In genomic region chr4:137379713-137380255, GRCm38 (mm10) we compare ENCODE assay signal across 28 mouse cellular contexts. TPM values are rescaled to one million over a fixed set of nuclear protein-coding genes. Genes with fewer than 3 reads are reported as not detected.
"Had no signal": no experiment of that assay in that cellular context is flagged by ENCODE, and none has a peak within 500 bp of the region (broad histone marks: within the 10 kb centered on the region; RNA-seq: fewer than 3 reads in every experiment).

No protein-coding gene starts in this region.

- H3K4me3 ChIP-seq: kidney, embryonic 15.5 days; limb, embryonic 10.5 days; limb, embryonic 13.5 days; liver, embryonic 12.5 days; liver, embryonic 15.5 days; lung, embryonic 15.5 days; megakaryocyte, embryonic 14.5 days; midbrain, embryonic 10.5 days; neural tube, embryonic 12.5 days; neural tube, embryonic 15.5 days; stomach, embryonic 15.5 days had no signal

- H3K9ac ChIP-seq: kidney, embryonic 15.5 days; limb, embryonic 13.5 days; liver, embryonic 12.5 days; liver, embryonic 15.5 days; lung, embryonic 15.5 days; neural tube, embryonic 12.5 days; neural tube, embryonic 15.5 days; stomach, embryonic 15.5 days had no signal

- H3K27ac ChIP-seq: kidney, embryonic 15.5 days; limb, embryonic 10.5 days; limb, embryonic 13.5 days; lung, embryonic 15.5 days; midbrain, embryonic 10.5 days; neural tube, embryonic 12.5 days; neural tube, embryonic 15.5 days; stomach, embryonic 15.5 days had no signal

- H3K4me1 ChIP-seq: neural tube, embryonic 12.5 days had no signal

- H3K4me2 ChIP-seq: kidney, embryonic 15.5 days; limb, embryonic 13.5 days; liver, embryonic 15.5 days; lung, embryonic 15.5 days; neural tube, embryonic 12.5 days; neural tube, embryonic 15.5 days had no signal

- H3K9me3 ChIP-seq: kidney, embryonic 15.5 days; limb, embryonic 10.5 days; limb, embryonic 13.5 days; liver, embryonic 12.5 days; liver, embryonic 15.5 days; lung, embryonic 15.5 days; megakaryocyte, embryonic 14.5 days; midbrain, embryonic 10.5 days; neural tube, embryonic 12.5 days; neural tube, embryonic 15.5 days; stomach, embryonic 15.5 days had no signal

- H3K27me3 ChIP-seq: kidney, embryonic 15.5 days; limb, embryonic 13.5 days; liver, embryonic 12.5 days; liver, embryonic 15.5 days; lung, embryonic 15.5 days; megakaryocyte, embryonic 14.5 days; neural tube, embryonic 12.5 days; neural tube, embryonic 15.5 days; stomach, embryonic 15.5 days had no signal

- DNase-seq: kidney, postnatal 10 days; kidney, postnatal 36 days; layer of hippocampus, postnatal 36 days; liver; lung, adult 18-20 months; lung, postnatal 10 days; lung, postnatal 36 days; midbrain, embryonic 14.5 days; right cerebral cortex, adult 18-20 months; right cerebral cortex, postnatal 14 days; right cerebral cortex, postnatal 4 days; spleen, adult 18-20 months; thymus, postnatal 36 days had no signal

- H3K36me3 ChIP-seq: kidney, embryonic 15.5 days; limb, embryonic 10.5 days; limb, embryonic 13.5 days; liver, embryonic 12.5 days; liver, embryonic 15.5 days; lung, embryonic 15.5 days; midbrain, embryonic 10.5 days; neural tube, embryonic 12.5 days; neural tube, embryonic 15.5 days; stomach, embryonic 15.5 days had no signal

- ATAC-seq: liver, embryonic 12.5 days had no signal

RNA-seq across cellular contexts. Expression of gene Cela3a, which starts 29.8 kb away (rescaled TPM):
- total RNA-seq: layer of hippocampus, adult 8-10 months; layer of hippocampus, postnatal 10 days; layer of hippocampus, postnatal 36 days; left cerebral cortex, postnatal 25 days had no signal
- polyA plus RNA-seq: kidney, embryonic 15.5 days; limb, embryonic 10.5 days; limb, embryonic 13.5 days; liver, embryonic 12.5 days; liver, embryonic 15.5 days; lung, embryonic 15.5 days; midbrain, embryonic 10.5 days; midbrain, embryonic 14.5 days; neural tube, embryonic 12.5 days; neural tube, embryonic 15.5 days; urinary bladder, adult 2 months had no signal

RNA-seq across cellular contexts. Expression of gene Cela3b, which starts 50.6 kb away (rescaled TPM):
- total RNA-seq: layer of hippocampus, adult 8-10 months; layer of hippocampus, postnatal 10 days; layer of hippocampus, postnatal 36 days; left cerebral cortex, postnatal 25 days had no signal
- polyA plus RNA-seq: kidney, embryonic 15.5 days; limb, embryonic 10.5 days; liver, embryonic 12.5 days; midbrain, embryonic 10.5 days; midbrain, embryonic 14.5 days; neural tube, embryonic 12.5 days; neural tube, embryonic 15.5 days; urinary bladder, adult 2 months had no signal
